Mouse (Mus musculus) layer of hippocampus, adult 8-10 months (tissue): Measurements from ENCODE around the gene Cdadc1. TPM values are rescaled to one million over a fixed set of nuclear protein-coding genes. Genes with fewer than 3 reads are reported as not detected.
"Not testable (repeated sequence)": the region's sequence is repeated elsewhere in the genome, so short reads cannot be mapped to it uniquely, and the experiment has no call there.

ENCODE experiments used
- DNase-seq, 2 experiments: peaks; one replicate each; pipeline ENCODE4 v3.0.0; 2022; ENCODE audit warnings: low spot score in 2 of 2
- total RNA-seq, 4 experiments: library from RNA; stranded (reverse); gene quantifications; 2 replicates each; pipeline ENCODE4 v1.2.4; 2022

Cdadc1 gene
- total RNA-seq, 4 experiments from 2014 or later, result 52.6 to 61.9 (median 60.6) TPM

DNA sequence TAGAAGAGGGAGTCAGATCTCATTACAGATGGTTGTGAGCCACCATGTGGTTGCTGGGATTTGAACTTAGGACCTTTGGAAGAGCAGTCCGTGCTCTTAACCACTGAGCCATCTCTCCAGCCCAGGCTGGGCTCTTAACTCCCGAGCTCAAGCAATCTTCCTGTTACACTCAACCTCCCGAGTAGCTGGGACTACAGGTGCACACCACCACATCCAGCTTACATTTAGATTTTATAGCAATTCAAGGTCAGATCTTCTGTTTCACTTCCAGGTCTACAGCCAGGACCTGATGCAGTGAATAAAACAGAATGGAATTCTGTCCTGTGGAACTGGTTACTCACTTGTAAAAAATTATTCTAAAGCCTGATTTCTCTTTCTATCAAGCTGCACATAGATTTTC, 16.4 kb upstream of the Cdadc1 start:
- DNase-seq, result not testable (repeated sequence)

- peak in 1 of 2 experiments; percentile 54 for DNase-seq
Measured at GRCm38 (mm10) chr14:59612920-59613625, 15.3 kb upstream of the Cdadc1 start.

DNA sequence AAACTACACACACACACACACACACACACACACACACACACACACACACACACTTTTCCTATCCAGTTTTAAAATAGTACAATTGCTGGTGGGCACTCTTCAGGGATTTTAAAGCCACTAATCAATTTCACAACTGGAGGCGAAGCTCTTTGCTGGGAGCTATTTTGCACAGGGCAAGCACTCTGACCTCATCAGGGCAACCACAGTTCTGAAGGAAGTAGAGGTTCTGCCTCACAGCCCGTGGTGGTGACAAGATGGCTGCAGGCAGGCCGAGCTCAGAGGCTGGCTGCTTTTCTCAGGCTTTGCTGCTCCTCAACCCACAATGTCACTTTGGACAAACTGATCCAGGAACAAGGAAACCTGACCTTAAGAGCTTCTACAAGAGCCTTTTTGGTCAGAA, 9.3 kb upstream of the Cdadc1 start:
- no peak for DNase-seq

DNA sequence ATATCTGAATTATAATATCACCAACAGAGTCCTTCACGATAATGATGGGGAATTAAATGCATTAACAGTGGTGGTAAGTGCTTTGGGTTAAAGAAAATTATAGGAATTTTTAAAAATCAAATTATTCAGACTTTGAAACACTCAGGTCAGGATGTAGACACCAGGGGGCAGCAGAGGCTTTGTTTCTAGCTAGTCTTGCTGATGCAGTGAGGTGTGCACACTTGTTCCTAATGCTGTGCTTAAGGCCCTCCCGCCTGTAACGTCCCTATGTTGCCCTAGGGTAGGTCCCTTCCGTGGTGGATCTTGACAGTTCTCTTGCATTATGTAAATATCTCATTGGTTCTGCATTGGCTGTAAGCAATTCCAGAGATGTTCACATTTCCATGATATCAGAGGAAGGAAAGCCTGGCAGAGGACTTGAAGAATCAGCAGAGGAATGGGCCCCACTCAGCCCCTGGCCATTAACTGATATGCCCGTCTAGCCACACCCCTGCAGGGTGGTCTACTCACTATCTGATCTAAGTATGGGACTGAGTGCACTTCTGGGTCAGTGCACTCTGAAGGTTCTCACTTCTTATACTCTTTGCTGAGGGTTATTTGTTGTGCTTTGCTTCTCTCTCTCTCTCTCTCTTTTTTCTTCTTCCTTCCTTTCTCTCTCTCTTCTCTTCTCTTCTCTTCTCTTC, 8.1 kb upstream of the Cdadc1 start:
- DNase-seq, result peak in 1 of 2 experiments; percentile 71

DNA sequence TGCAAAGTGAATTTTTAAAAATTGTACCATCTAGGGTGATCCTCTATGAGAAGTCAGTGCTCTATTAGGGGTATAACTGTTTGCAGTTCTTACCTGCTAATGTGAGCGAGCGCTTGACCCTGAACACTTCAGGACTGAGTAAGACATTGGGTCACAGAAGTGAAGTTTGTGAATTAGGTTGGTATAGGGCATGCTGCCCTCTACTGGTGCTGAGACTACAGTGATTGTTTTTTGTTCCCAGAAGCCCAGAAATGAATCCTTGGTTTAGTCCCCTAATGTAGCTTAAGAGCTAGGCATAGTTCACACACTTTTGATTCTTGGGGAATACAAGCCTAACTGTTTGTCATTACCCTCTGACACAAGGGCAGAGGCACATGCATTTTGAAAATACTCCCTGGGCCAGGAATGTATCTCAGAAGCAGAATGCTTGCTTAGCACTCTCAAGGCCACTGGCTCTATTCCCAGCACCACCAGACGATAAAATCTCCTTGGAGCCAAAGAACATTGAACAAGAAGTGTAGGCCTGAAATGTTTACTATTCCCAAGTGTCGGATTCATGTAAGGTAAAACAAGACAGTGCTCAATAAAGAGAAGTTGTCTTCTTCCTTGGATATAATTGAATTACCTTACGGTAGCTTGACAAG, 6.4 kb upstream of the Cdadc1 start:
- DNase-seq, result no peak

GRCm38 (mm10) chr14:59598260-59598627, 485 bp upstream of the Cdadc1 start:
- DNase-seq, result no peak

GRCm38 (mm10) chr14:59594988-59595387, 2.8 kb downstream of the Cdadc1 start:
- no peak for DNase-seq

GRCm38 (mm10) chr14:59592593-59592992, 5.2 kb downstream of the Cdadc1 start:
- DNase-seq, result no peak

GRCm38 (mm10) chr14:59591901-59592300, 5.9 kb downstream of the Cdadc1 start:
- no peak for DNase-seq

DNA sequence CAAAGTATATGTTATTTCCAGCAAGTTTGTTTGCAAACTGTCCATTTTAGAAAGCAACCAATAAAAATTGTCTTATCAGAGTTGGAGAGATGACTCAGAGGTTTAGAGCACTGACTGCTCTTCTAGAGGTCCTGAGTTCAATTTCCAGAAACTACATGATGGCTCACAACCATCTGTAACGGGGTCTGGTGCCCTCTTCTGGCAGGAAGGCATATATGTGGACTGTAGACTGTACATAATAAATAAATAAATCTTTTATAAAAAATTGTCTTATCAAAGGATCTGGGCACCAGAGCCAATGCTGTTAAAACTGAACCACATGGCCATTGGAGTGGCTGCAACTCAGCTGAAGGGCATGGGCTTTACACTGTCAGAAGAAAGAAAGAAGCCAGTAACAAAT, 7.1 kb downstream of the Cdadc1 start:
- no peak for DNase-seq

GRCm38 (mm10) chr14:59576385-59576784, 21.4 kb downstream of the Cdadc1 start:
- DNase-seq, result no peak

DNA sequence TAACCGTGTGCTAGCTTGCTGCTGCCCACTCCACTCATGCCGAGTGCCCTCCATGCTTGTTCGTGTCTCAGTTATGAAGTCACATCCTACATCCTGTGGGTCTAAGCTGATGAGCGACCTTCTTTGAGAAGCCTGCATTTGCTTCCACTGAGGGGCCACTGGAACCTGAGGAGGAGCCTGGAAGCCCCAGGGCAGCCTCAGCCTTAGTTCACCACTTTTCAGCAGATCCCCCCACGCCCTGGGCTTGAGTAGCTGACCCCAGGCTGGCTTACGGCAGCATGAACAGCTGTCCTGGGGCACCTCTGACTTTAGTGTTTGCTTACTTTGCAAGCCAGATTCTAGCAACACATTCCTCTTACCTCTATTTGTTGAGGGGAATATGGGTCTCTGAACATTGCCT, 31.0 kb downstream of the Cdadc1 start:
- no peak for DNase-seq

DNA sequence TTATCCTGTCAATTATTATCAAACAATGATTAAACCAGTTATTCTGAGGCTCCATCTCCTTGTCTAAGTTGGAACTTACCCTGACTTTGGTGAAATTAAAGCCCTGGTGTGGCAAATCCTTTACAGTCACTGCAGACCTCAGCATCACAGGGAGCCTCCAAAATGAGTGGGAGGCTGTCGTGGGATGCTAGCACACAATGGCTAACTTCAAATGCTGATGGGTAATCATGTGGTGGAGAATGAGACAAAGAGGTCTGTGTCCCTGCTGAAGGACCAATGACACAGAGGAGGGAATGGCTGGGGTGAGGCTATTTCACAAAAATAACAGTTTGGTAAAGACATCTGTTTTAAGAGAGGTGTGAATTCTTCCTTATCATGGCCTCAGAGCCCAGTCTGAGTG, 39.9 kb downstream of the Cdadc1 start:
- no peak for DNase-seq

- no peak for DNase-seq
Measured at GRCm38 (mm10) chr14:59557071-59557470, 40.7 kb downstream of the Cdadc1 start.

DNA sequence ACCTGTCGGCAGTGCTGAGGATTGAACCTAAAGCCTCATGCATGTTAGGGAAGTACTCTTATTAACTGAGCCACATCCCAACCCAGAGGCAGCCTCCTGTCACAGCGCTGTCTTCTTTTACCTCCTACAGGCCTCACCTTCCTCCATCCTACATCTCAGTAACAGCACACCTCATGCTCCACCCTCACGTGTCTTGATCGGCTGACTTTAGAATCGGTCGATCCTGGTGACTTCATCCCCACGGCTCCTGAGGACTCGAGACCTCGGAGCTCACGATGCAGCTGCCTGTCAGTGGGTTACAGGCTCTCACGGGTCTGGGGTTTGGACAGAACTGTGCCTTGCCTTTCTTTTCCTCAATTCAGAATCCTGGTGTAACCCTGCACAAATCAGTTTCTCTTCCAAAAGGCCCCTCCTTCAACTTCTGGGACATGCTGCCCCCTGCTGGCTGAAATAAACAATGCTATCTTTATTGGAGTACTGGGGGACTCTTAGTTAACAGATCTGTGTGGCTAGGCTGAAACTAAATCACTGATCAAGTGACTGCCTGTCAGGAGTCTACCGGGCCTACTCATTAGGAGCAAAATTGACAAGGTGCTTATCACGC, 41.7 kb downstream of the Cdadc1 start:
- DNase-seq, result peak; percentile 59 to 77

DNA sequence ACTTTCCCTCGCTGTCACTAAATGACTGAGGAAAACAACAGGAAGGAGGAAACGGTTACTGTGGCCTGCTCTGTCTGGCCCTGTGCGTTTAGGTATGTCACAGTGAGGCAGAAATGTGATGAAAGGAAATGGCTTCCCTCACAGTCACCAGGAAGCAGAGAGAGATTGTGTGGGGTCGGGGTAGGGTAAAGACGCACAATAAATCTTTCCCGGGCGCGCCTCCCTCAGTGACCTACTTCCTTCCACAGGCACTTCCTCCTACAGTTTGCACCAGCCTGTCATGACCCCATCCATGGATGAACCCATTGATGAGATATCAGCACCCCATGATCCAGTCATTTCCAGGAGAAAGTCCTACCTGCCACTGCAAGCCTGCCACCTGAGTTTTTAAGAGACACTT, 42.7 kb downstream of the Cdadc1 start:
- no peak for DNase-seq

- no peak for DNase-seq
Measured at GRCm38 (mm10) chr14:59554025-59554424, 43.7 kb downstream of the Cdadc1 start.

GRCm38 (mm10) chr14:59551956-59552355, 45.8 kb downstream of the Cdadc1 start:
- no peak for DNase-seq

GRCm38 (mm10) chr14:59550841-59551240, 46.9 kb downstream of the Cdadc1 start:
- no peak for DNase-seq

DNA sequence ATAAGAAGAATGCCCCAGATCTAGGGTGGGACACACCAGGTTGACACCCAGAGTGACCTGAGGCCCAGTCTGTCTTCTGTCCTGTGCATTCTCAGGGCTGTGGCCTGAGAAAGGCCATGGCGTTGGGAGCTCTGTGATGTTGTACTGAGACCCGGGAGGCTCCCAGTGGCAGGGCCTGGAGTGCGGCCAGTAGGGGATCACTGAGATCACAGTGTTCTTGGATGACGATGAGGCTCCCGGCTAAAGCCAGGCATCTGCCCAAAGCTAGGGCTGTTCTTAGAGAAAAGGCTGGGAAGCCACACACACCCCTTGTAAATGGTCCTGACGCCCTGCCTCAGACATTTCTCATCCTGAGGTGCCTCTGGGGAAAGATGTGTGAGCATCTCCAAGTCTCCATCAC, 48.7 kb downstream of the Cdadc1 start:
- peak in 1 of 2 experiments; percentile 49 for DNase-seq

DNA sequence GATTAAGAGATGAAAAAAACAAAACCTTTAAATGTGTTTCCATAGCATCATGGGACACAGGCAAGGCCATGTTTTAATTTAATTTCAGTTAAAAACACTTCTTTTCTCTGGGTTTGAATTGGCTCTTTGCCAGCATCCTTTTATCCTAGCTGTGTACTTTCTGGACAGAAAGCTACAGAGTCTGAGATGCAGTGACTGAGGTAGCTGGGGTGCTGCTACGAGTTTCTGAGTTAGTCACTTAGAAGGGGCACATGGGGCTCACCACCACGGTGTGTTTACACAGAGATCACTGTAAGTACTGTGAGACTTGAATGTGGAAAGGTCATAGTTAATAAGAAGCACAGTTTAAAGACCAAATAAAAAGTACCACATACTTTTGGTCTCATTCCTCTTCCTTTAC, 49.2 kb downstream of the Cdadc1 start:
- no peak for DNase-seq

DNA sequence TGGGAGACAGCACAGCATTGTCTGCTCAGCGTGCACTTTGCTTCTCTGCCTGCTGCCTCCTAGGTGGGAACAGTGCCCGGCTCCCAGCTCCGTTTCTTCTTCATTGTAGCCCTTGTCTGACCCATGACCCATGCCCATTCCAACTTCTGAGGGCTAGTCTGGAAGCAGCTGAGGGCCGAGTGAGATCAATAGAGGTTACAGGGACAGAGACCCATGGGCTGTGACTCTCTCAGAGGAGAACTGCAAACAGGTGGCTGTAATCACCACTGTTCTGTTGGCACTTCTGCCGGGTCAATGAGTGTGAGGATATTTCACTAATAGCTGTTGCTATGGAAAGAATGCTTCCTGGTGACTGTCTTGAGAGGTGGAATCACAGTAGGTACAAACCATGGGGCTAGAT, 50.2 kb downstream of the Cdadc1 start:
- DNase-seq, result no peak
